Mouse (Mus musculus) lung, postnatal 0 days (tissue): Measurements from ENCODE around the gene Gng3.

ENCODE experiments used
- CTCF ChIP-seq: IDR thresholded peaks from 2 replicates; pipeline ENCODE4 v1.5.1; 2016; ENCODE audit warnings: antibody characterized with exemption, mild to moderate bottlenecking
- EP300 ChIP-seq: IDR thresholded peaks from 2 replicates; pipeline ENCODE4 v1.6.1; 2016; ENCODE audit warnings: antibody characterized with exemption, mild to moderate bottlenecking, control low read depth

- TF ChIP-seq CTCF (peak; percentile 63), EP300 (no peak)
Measured at GRCm38 (mm10) chr19:8859018-8859417, 20.0 kb upstream of the Gng3 start.
